Mouse (Mus musculus): ENCODE results near the gene Slc2a13.

Gene Slc2a13

DNA sequence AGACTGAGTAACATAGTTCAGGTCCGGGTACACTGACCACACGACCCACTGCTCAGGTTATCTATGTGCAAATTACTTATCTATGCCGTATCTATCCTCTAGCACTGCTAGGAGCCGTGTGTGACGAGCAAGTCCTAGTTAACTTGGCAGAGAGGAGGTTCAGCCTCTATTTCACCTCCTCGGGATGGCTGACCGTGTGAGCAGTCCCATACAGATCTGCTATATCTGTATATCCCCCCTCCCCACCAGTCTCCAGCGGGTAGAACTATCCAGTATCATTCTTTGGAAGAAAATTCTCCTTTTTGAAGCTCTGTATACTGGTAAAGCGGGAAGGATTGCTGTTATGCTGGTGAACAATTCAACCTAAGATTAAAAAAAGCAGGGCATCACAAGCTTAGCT lies 70.8 kb downstream of the Slc2a13 start:
- no peak for DNase-seq (ENCODE audit: low spot score)

DNA sequence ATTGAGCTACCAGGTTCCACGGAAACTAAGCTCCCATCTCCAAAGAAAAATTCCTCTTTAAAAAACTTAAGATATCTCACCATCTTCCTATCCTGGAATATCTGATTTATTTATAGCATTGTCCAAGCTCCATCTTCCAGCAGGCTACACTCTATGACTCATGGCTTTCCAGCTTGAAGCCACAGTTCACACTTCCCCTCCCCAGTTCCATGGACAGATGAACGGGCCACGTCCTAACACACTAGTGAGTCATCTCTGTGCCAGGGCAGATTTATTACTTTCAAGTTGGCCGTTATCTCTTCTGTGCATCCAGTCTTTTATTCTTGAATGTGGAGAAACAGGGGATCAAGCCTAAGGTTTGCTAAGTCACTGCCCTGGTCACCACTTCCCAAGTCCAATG lies 78.0 kb downstream of the Slc2a13 start:
- DNase-seq (ENCODE audit: low spot score), result no peak

DNA sequence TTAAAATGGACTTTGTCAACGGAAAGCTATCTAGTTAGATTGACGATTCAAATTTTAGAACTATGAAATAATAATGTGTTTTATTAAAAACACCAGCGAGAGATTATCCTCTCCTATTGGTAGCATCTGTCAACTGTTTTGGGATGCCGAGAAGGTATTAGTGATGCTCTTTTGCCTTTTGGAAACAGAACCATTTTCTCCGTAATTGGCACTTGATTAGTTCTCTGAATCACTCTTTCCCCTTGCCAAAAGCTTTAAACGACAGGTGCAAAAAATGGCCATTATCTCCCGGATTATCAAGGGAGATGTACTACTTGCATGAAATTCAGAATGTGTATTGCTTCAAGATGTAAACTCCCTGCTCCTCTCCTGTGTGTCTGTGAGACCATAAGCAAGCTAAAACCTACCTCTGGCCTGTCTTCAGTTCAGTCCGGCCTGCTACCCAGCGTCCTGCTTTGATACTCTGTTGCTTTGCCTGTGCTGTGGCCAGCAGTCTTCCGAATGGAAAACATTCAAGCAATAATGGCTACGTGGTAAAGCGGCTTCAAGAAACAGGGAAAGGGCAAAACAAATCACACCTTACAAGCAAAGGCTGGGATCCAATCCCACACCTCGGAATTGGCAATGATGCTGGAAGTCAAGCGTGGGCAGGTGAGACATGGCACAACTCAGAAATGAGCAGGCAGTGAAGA lies 93.0 kb downstream of the Slc2a13 start:
- DNase-seq (ENCODE audit: low spot score), result no peak

DNA sequence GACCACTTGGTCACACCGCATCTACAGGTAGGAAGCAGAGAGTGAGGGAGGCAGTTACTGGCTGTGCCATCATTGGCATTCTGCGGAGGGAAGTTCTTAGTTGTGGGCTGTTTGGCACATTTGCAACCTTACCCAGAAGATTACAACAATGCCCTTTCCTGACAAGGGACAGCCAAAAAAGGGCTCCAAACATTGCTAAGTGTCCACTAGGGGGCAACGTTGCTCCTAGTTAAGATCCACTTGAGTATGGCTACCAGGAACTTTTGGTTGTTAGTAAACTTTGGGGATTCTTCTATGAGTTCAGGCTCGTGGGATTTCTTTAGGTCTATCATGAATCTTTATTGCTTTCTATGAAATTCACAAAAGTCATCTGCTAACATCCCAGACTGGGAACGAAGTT lies 95.3 kb downstream of the Slc2a13 start:
- DNase-seq (ENCODE audit: low spot score), result peak; percentile 12

DNA sequence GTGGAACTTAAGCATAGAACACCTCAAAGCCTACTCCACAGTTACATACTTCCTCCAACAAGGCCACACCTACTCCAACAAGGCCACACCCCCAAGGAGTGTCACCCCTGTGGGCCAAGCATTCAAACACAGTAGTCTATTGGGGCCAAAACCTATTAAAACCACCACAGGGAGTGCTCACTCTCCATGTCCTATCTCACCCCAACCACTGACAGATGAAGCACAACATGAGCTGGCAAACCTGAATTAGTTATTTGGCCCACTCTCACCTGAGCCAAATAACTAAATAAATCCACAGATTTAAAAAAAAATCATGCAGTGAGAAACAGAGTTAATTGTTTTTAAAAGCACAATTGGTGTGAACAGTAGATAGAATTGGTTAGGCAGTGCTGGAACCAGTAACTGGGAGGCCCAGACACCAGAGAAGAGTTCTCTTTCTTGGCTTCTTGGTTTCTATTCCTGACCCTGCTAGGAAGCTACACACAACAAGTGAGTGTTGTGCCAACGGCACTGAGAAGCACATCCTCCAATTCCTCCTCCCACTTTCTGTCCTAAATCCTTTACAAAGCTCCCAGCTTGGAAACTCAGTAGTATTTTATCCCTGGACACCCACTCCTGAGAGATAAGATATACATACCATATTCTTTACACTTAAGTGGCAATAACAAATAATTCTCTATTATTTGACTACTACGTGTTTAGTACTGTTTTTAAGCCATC lies 99.2 kb downstream of the Slc2a13 start:
- DNase-seq (ENCODE audit: low spot score), result no peak

DNA sequence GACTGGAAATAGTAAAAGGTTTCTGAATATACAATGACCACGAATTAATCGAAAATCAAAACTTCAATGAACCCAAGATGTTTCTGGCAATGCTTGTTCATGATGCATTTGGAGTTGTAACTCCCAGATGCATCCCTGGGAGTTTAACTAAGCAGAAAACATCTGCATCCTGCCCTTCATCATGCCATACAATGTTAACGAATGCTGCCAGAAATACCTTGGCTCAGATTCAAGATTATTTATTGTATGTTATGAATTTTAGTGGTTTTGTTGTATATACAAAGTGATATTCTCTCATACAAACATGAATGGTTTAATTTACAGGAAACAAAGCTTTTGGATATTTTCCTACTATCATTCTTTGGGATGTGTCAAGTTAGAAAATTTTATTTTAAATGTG lies 107.7 kb downstream of the Slc2a13 start:
- no peak for DNase-seq (ENCODE audit: low spot score)

DNA sequence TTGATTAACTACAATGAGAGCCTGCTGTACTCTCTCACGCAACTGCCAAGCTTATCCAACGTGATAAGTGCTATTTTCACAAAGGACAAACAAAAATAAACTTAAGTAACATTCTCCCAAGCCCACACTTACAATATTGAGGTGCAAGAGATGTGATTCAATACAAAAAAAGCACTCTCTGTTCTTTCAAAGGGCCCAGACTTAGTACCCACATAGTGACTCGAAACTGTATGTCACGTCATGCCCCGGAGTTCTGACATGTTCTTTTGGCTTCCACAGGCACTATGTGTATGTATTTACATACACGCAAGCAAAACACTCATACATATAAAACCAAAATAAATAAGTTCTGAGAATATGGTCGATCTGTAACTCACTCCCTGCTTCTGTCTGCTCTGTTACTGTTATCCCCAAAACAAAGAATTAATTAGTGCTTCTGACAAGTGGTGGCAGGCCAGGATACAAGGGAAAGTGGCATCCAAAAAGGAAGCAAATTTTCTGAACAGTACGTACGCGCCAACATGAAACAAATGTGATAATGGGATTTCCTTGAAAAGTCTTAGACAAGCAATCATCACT lies 109.1 kb downstream of the Slc2a13 start:
- no peak for DNase-seq (ENCODE audit: low spot score)

DNA sequence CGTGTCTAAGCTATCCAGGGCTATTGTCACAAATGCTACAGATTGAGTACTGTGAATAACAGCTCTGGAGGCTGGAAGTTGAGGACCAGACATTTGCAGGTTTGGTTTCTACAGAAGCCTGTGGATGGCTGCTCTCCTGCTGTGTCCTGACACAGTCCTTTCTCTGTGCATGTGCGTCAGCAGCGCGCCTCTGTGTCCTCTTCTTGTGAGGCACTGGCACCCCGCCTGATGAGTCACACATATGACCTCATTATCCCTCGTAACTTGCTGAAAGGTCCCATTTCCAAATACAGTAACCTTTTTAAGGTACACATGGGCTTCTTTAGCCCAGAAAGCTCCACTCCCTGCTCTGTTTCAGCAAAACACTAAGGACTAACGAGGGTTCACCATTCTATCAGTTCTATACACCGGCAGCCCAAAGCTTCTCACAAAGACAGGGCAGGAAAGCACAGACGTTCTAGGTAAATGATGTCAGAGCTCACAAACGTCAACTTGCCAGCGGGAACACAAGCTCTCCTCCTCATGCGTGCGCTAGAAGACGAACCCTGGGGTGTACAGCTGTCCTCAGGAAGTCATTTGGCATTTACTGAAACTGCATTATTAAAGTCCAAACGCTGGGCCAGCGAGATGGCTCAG lies 109.9 kb downstream of the Slc2a13 start:
- no peak for DNase-seq (ENCODE audit: low spot score)

DNA sequence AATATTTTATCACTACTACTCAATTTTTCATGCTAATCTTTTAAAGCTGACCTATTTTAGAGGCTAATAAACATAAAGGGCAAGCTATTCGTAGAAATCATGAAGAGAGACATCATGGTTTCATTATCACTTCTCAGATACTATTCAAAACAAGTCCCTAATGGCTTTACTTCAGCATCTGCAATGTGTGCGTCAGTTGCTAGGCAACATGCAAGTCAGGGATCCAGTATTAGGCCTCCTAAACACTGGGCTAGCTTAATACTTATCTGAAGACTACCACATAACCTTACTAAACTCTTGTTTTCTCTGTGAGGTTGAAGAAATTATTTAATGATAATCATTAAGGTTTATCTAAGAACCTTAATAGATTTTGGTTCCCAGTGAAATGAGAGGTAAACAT lies 111.1 kb downstream of the Slc2a13 start:
- DNase-seq (ENCODE audit: low spot score), result no peak

DNA sequence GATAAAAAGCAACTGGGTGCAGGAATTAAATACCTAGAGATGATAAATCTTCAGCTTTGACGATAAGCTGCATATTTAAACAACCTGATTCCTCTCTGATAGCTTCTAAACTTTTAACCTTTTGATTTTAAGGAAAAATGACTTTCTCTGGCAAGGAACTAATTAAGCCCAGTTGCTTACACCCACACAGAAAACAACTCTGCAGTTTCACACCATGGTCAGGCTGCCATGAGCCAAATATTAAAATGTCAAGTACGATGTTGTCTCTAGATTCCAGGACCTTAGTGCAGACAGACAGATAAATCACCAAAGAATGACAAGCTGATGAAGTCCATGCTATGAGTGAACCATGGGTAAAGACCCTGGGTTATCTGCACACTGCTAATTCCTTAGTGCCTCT lies 115.9 kb downstream of the Slc2a13 start:
- DNase-seq (ENCODE audit: low spot score), result no peak

DNA sequence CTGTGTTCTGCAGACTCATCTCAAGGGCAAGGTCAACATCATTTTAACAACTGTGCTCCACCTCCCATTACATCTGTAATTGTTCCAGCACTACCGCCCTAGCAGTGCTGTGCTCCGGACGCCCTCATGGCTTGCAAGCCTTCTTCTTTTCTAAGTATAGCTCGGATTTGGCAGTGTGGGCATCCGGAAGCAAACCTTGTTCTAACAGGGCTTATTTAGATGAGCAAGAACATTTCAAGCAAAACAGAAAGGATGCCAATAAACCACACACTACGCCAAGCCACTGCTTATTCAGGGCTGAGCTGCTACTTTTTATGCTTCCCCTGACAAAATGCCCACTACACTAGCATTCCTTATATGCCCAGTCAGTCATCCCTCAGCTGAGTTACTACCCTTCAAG lies 127.7 kb downstream of the Slc2a13 start:
- no peak for DNase-seq (ENCODE audit: low spot score)

DNA sequence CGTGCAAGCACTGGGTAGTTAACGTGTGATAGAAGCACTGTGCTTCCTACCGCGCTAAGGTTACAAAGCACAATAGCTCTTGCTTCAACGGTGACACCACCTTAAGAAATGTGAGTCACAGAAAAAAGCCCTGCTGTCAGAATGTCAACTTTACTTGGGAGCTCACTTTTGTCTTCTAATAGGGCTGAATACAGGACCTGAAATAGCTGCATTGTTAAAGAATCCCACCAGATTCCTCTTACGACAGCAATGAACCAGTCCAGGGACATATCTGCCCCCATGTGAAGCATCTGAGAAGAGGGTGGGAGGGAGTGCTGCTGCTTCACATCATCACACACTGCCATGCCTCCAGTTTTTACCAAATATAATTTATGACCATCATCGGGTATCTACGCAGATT lies 129.6 kb downstream of the Slc2a13 start:
- DNase-seq (ENCODE audit: low spot score), result no peak

DNA sequence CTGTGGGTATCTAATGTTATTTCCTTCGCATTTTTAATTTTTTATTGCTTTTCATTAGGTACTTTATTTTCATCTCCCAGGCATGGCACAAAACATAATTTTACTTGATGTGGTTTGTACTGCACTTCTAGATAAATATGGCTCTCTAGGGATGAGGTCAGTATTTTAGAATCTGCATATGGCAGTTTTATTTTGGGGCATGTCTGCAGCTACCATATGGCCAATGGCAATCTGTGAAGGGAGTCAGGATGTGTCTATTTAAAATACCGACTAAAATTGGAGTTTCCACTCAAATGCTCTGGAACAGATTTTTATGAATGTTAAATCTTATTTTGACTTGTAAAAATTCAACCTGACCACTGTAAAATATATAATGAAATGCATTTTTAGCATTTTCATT lies 133.2 kb downstream of the Slc2a13 start:
- no peak for DNase-seq (ENCODE audit: low spot score)

DNA sequence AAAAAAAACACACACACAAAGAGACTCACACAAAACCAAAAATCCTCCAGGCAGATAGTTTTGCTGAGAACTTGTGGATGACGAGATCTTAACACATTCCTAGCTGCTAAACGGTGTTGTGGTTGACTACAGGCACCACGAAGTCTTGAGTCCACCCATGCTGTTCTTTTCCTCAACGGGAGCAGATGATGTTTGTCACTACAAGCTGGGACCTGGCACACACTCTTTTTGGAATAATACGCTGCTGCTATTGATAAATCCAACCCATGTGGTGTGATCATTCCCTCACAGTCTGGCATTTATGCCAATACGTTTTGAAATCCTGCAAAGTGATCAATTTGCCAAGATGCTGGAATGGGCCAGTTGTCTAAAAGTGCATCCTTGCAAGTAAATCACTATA lies 147.6 kb downstream of the Slc2a13 start:
- DNase-seq (ENCODE audit: low spot score), result no peak

DNA sequence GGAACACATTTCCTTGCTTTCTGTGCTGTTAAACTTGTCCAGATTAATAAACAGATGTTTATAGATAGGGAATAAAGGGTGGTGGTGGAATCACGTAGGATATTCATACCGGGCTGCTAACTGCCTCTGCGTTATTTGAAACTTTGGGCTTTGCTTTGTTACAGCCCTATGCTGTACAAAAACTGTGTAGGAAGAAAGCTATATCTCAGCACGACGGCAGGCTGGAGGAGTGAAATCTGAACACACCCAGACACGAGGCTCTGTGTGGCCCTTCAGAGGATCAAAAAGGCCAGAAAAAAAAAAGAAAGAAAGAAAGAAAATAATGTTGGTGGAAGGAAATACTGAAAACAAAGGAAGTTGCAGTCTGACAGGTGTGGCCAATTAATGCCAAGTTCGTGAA lies 166.1 kb downstream of the Slc2a13 start:
- DNase-seq (ENCODE audit: low spot score), result no peak

DNA sequence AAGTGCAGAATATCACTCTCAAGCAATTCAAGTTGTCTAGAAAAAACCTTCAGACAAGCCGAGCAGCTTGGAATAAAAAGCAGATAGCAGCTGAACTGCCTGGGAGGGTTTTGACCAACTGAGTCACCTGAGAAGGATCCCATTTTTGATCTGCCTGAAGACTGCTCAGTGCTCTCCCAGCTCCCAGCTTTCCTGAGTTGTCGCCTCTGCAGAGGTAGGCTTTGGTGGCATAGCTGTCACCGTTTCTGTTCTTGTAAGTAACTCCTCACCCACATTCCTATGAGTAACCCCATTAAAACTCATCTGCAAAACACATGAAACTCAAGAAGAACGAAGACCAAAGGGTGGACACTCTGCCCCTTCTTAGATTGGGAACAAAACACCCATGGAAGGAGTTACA lies 177.9 kb downstream of the Slc2a13 start:
- DNase-seq (ENCODE audit: low spot score), result no peak

DNA sequence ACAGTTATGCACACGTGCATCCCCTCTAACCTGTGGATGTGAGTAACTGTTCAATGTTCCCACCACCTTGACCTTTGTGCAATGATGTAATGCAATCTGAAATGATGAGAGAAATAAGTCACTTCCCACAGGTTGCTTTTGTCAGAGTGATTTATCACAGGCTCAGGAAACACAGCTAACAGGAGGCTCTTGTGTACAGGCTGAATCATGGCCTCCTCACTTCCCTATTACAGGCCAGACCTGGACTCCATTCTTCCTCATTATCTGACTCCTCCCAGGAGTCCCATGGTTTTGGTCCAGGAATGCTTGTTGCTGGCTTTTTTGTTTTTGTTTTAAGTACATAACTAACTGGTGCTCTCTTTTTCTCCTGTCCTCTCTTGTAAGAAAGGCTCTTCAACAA lies 189.4 kb downstream of the Slc2a13 start:
- DNase-seq (ENCODE audit: low spot score), result no peak

DNA sequence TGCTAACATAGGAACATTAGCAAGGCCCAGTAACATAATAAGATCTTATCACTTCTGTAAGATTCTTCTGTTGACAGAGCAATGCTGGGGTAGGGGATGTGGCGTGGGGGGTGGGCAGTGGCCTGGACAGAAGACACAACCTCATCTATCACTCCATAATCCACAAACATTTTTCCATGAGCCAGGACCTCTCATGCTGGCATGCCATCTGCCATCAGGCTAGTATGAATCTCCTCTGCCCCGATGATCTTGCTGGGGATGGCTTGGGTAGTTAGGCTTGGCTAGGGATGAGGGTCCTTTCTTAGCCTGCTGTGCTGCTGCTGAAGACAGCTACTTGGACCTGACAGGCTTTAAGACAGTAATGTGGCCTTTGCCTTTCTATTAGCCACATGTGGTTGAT lies 190.5 kb downstream of the Slc2a13 start:
- no peak for DNase-seq (ENCODE audit: low spot score)

DNA sequence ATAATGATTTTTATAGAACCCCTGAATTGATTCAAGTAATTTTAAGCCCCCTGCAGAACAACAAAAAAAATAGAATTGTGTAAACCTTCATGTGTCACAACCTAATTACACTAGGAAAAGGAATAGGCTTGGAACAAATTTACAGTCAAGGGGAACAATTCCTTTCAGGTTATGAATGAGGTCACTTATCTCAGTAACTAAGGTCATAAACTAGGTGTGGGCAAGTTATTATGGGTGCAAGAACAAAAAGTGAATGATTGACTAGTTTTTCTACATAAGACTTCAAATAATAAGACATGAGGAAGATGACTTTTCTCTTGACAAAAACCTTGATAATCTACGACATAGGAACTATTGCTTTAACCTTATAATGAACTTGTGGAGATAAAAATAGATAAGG lies 191.2 kb downstream of the Slc2a13 start:
- DNase-seq (ENCODE audit: low spot score), result no peak

DNA sequence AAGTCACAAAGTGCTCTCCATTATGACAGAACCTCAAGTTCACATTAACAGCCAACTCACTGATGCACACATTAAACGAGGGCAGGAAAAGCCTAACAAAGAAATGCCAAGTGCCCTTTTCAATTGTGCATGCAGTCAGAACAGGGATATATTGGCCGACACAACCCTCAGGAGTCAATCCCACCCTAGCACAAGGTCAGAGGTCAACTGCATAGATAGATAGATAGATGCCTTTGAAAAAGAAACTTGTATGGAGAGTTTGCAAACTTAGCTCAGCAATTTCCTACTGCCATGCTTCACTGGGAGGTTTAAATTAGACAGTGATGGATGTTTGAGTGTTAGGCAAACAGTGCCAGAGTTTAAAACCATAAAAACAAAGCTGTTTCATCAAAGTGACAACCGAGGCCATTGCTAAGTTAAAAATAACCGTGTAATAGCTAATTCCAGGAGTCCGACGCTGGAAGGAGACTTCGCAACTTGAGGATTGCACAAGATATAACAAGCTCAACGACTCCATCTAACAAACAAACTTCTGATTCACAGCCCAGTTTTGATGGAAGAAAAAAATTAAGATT lies 194.2 kb downstream of the Slc2a13 start:
- DNase-seq (ENCODE audit: low spot score), result no peak

DNA sequence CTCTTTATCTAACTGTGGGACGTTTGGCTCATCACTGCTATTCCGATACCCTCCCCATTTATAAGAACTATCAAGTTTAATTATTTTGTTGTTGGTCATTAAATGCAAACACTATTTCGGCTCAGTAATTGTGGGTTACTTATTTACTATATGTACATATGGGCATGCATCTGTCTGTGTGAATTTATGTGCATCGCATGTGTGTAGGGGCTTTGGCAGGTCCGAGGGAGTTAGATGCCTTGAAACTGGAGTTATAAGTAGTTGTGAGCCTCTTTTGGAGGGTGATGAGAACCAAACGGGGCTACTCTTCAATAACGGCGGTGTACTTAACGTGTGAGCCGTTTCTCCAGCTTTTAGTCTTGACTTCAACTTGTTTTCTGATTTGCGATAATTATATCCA lies 195.5 kb downstream of the Slc2a13 start:
- DNase-seq (ENCODE audit: low spot score), result no peak

DNA sequence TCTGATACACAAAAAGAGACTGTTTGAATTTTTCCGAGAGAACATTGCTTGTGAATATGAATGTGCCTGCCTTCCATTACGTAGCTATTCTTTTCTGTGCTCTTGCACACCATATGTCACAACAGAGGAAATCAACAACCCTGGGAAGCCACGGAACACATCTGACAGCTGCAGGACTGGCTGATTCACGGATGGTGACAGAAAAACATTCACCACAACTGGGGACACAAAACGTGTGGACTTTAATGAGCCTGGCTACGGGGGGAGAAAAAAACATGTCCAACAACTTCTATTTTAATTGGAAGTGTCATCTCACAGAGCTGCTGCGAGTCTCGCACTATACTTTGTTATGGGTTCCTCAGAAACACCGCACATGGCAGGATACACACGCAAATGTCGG lies 196.0 kb downstream of the Slc2a13 start:
- no peak for DNase-seq (ENCODE audit: low spot score)

DNA sequence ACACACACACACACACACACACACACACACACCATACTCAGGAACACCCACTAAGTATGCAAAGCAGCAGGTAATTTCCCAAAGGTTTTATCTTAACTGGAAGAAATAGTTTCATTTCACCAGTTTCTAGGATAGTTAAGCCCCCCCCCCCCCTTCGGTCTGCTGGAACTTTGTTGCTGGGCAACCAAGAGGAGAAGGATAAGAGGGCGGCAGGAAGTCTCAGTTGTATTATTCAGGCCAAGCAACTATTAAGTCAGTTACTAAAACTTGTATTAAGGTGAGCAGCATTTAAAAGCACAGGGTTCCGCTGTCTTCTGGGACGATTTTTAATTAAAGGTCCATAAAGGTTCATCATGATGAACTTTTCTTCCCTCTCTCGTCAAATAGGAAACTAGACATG lies 198.6 kb downstream of the Slc2a13 start:
- no peak for DNase-seq (ENCODE audit: low spot score)
